Mouse (Mus musculus): ENCODE measurements around the gene Rpap1. TPM values are rescaled to one million over a fixed set of nuclear protein-coding genes. Genes with fewer than 3 reads are reported as not detected.
"Not testable (repeated sequence)": the region's sequence is repeated elsewhere in the genome, so short reads cannot be mapped to it uniquely, and the experiment has no call there.

Gene Rpap1
- total RNA-seq, 2 experiments from 2014 or later: 17.7 to 20.2 TPM

GRCm38 (mm10) chr2:119744163-119745111, 42.9 kb downstream of the Rpap1 start:
- DNase-seq (ENCODE audit: low spot score in 2 of 2): no peak
- intact Hi-C loops (cut with DNase I): loop anchor here (5.0 kb wide), 1 partner anchor 68 kb away; no protein-coding TSS in a partner anchor

GRCm38 (mm10) chr2:119743808-119744162, 43.6 kb downstream of the Rpap1 start:
- no peak for DNase-seq (ENCODE audit: low spot score in 2 of 2)
- intact Hi-C loops (cut with DNase I): loop anchor here (2.0 to 5.0 kb wide), 2 partner anchors 57 to 69 kb away; no protein-coding TSS in a partner anchor

- intact Hi-C loops (cut with DNase I): loop anchor here (2.0 to 5.0 kb wide), 2 partner anchors 58 to 69 kb away; no protein-coding TSS in a partner anchor
Observed at GRCm38 (mm10) chr2:119743176-119743807, 44.0 kb downstream of the Rpap1 start.

GRCm38 (mm10) chr2:119742461-119743175, 44.7 kb downstream of the Rpap1 start:
- peak in 1 of 2 experiments; percentile 46 for DNase-seq (ENCODE audit: low spot score in 2 of 2)
- intact Hi-C loops (cut with DNase I): loop anchor here (2.0 to 5.0 kb wide), 2 partner anchors 58 to 70 kb away; no protein-coding TSS in a partner anchor

More at GRCm38 (mm10) chr2:119743176-119743807, 44.0 kb downstream of the Rpap1 start:
- DNase-seq (ENCODE audit: low spot score in 2 of 2): peak; percentile 74 to 79

- intact Hi-C loops (cut with DNase I): loop anchor here (2.0 to 5.0 kb wide), 2 partner anchors 59 to 71 kb away; no protein-coding TSS in a partner anchor
- DNase-seq (ENCODE audit: low spot score in 2 of 2): peak in 1 of 2 experiments; percentile 62
Observed at GRCm38 (mm10) chr2:119741581-119742411, 45.5 kb downstream of the Rpap1 start, which contains the start of gene Itpka. Gene Itpka (plus strand): TSS chr2:119742337.

- no peak for DNase-seq (ENCODE audit: low spot score in 2 of 2)
- intact Hi-C loops (cut with DNase I): loop anchor here (5.0 kb wide), 1 partner anchor 72 kb away; no protein-coding TSS in a partner anchor
Observed at GRCm38 (mm10) chr2:119740567-119740966, 46.8 kb downstream of the Rpap1 start.

- intact Hi-C loops (cut with DNase I): no loop called here
- DNase-seq (ENCODE audit: low spot score in 2 of 2): no peak
Observed at GRCm38 (mm10) chr2:119737124-119737523, 50.2 kb downstream of the Rpap1 start.

GRCm38 (mm10) chr2:119730735-119731134, 56.6 kb downstream of the Rpap1 start:
- DNase-seq (ENCODE audit: low spot score in 2 of 2): no peak
- intact Hi-C loops (cut with DNase I): no loop called here

GRCm38 (mm10) chr2:119727762-119728416, 59.4 kb downstream of the Rpap1 start:
- intact Hi-C loops (cut with DNase I): no loop called here
- no peak for DNase-seq (ENCODE audit: low spot score in 2 of 2)

GRCm38 (mm10) chr2:119721070-119721469, 66.3 kb downstream of the Rpap1 start:
- intact Hi-C loops (cut with DNase I): no loop called here
- peak in 1 of 2 experiments; percentile 46 for DNase-seq (ENCODE audit: low spot score in 2 of 2)

- intact Hi-C loops (cut with DNase I); DNase-seq (ENCODE audit: low spot score in 2 of 2): not testable (repeated sequence)
Observed at GRCm38 (mm10) chr2:119715868-119716267, 71.5 kb downstream of the Rpap1 start.

Other genes starting within 250 kb of the Rpap1 start
- gene Exd1, start 239.9 kb downstream of the Rpap1 start, total RNA-seq (2021): under 1 TPM; 0.57 to 0.98 TPM
- 100 to 1,000 TPM; 157 to 170 TPM for gene Chp1, start 239.8 kb downstream of the Rpap1 start, total RNA-seq (2021)
- gene Nusap1, start 169.2 kb downstream of the Rpap1 start, total RNA-seq (2021): under 1 TPM; 0.46 to 0.98 TPM
- gene Oip5, start 169.1 kb downstream of the Rpap1 start, total RNA-seq (2021): under 1 TPM; 0.50 TPM
- 10 to 100 TPM; 31.8 to 33.2 TPM for gene Ndufaf1, start 124.7 kb downstream of the Rpap1 start, total RNA-seq (2021)
- 10 to 100 TPM; 60.4 to 64.8 TPM for gene Rtf1, start 112.5 kb downstream of the Rpap1 start, total RNA-seq (2021)
- gene Itpka, start 45.2 kb downstream of the Rpap1 start, total RNA-seq (2021): 100 to 1,000 TPM; 188 to 208 TPM
- gene Ltk, start 27.1 kb downstream of the Rpap1 start, total RNA-seq (2021): 10 to 100 TPM; 18.9 to 20.6 TPM
- gene Tyro3, start 10.2 kb upstream of the Rpap1 start, total RNA-seq (2021): 100 to 1,000 TPM; 177 to 182 TPM
- 10 to 100 TPM; 62.2 to 67.9 TPM for gene Mga, start 109.7 kb upstream of the Rpap1 start, total RNA-seq (2021)
- gene Mapkbp1, start 185.2 kb upstream of the Rpap1 start, total RNA-seq (2021): 10 to 100 TPM; 52.2 to 52.7 TPM
- gene Jmjd7, start 239.9 kb upstream of the Rpap1 start, total RNA-seq (2021): 1 to 10 TPM; 3.5 to 4.3 TPM
- gene Gm28042, start 240.0 kb upstream of the Rpap1 start, total RNA-seq (2021): 1 to 10 TPM in 1 of 2 experiments, under 1 TPM in 1; 0.78 to 1.9 TPM
- gene Pla2g4b, start 245.9 kb upstream of the Rpap1 start, total RNA-seq (2021): 1 to 10 TPM; 2.1 to 3.0 TPM

Measured in left cerebral cortex, postnatal 25 days (tissue).